Comparison of ENCODE assay signal across 26 mouse cellular contexts in genomic region chr10:96656176-96656575, GRCm38 (mm10). TPM values are rescaled to one million over a fixed set of nuclear protein-coding genes. Genes with fewer than 3 reads are reported as not detected.
DNase-seq lines count a peak whose midpoint lies in the region; ATAC-seq and TF ChIP-seq lines count a peak whose summit lies in the region.
"Had no signal": no experiment of that assay in that cellular context is flagged by ENCODE, and none has a peak within 500 bp of the region (broad histone marks: within the 10 kb centered on the region; RNA-seq: fewer than 3 reads in every experiment).

No protein-coding gene starts in this region.

- no peak overlapping the region for H3K27ac ChIP-seq in forebrain, embryonic 15.5 days (replicated peaks)
- H3K27ac ChIP-seq in midbrain, postnatal 0 days (ENCODE audit: low read depth, low read length) = no peak overlapping the region
- H3K27ac ChIP-seq: embryonic facial prominence, embryonic 15.5 days; forebrain, embryonic 10.5 days; hindbrain, embryonic 10.5 days; hindbrain, postnatal 0 days; limb, embryonic 12.5 days; liver, embryonic 13.5 days; stomach, postnatal 0 days had no signal

- no peak overlapping the region for H3K4me3 ChIP-seq in forebrain, embryonic 15.5 days
- H3K4me3 ChIP-seq in midbrain, postnatal 0 days (ENCODE audit: low read depth, low read length) = no peak overlapping the region
- H3K4me3 ChIP-seq: embryonic facial prominence, embryonic 15.5 days; forebrain, embryonic 10.5 days; hindbrain, embryonic 10.5 days; limb, embryonic 12.5 days; liver, embryonic 13.5 days; megakaryocyte, embryonic 14.5 days had no signal

- H3K4me2 ChIP-seq in forebrain, embryonic 15.5 days (replicated peaks) = no peak overlapping the region
- no peak overlapping the region for H3K4me2 ChIP-seq in midbrain, postnatal 0 days (ENCODE audit: low read depth, low read length, poor library complexity, severe bottlenecking)
- H3K4me2 ChIP-seq: embryonic facial prominence, embryonic 15.5 days; limb, embryonic 12.5 days; liver, embryonic 13.5 days had no signal

- 97% methylated on average over 3 of the region's 3 CpGs for WGBS in forebrain, embryonic 15.5 days
- 77% methylated on average over 3 of the region's 3 CpGs for WGBS in midbrain, postnatal 0 days

- peak; percentile 76 for ATAC-seq in CD4-positive, CD25-positive, alpha-beta regulatory T cell, adult 4 months
- peak; percentile 92 for ATAC-seq in granulocyte monocyte progenitor cell, adult 5-6 weeks (replicated peaks; ENCODE audit: poor library complexity, severe bottlenecking)
- no peak for ATAC-seq in forebrain, embryonic 15.5 days (replicated peaks)
- no peak for ATAC-seq in midbrain, postnatal 0 days (ENCODE audit: low FRiP score)
- ATAC-seq: hindbrain, postnatal 0 days; midbrain, embryonic 16.5 days had no signal

- H3K4me1 ChIP-seq in forebrain, embryonic 15.5 days = peaks cover 10% of the 10 kb centered on the region
- no peaks in the 10 kb centered on the region for H3K4me1 ChIP-seq in midbrain, postnatal 0 days (ENCODE audit: insufficient read depth, low read length)
- H3K4me1 ChIP-seq: liver, embryonic 13.5 days; megakaryocyte, embryonic 14.5 days had no signal

- H3K9me3 ChIP-seq in forebrain, embryonic 15.5 days = no peaks in the 10 kb centered on the region
- H3K9me3 ChIP-seq in midbrain, postnatal 0 days (ENCODE audit: low read length) = no peaks in the 10 kb centered on the region
- H3K9me3 ChIP-seq: embryonic facial prominence, embryonic 15.5 days; forebrain, embryonic 10.5 days; hindbrain, embryonic 10.5 days; limb, embryonic 12.5 days; liver, embryonic 13.5 days; megakaryocyte, embryonic 14.5 days had no signal

- DNase-seq in 3T3-L1 (ENCODE audit: low read depth, low spot score) = peak; percentile 70
- DNase-seq in lung, postnatal 25 days (ENCODE audit: low spot score) = peak; percentile 21
- no peak for DNase-seq in spleen, postnatal 10 days (ENCODE audit: low spot score in 2 of 2)
- DNase-seq in c-Kit-positive CD71-positive TER-119-positive erythroid progenitor cells, embryonic 14.5 days (ENCODE audit: low spot score) = no peak
- no peak for DNase-seq in midbrain, postnatal 0 days (ENCODE audit: low spot score)
- DNase-seq: adrenal gland, postnatal 36 days; cerebellum, adult 18-20 months; cerebellum, postnatal 25 days; gastrocnemius, postnatal 14 days; kidney, adult 9 months; kidney, postnatal 4 days; layer of hippocampus, adult 9-11 months; liver, embryonic 13.5 days; retina, postnatal 1 day had no signal

- no peak overlapping the region for H3K9ac ChIP-seq in forebrain, embryonic 15.5 days (replicated peaks)
- no peak overlapping the region for H3K9ac ChIP-seq in midbrain, postnatal 0 days (replicated peaks; ENCODE audit: low read length, poor library complexity, severe bottlenecking)
- H3K9ac ChIP-seq: embryonic facial prominence, embryonic 15.5 days; limb, embryonic 12.5 days; liver, embryonic 13.5 days had no signal

- no peak for TF ChIP-seq CTCF in midbrain, postnatal 0 days (IDR thresholded peaks at IDR 0.05)

- H3K27me3 ChIP-seq in forebrain, embryonic 15.5 days = no peaks in the 10 kb centered on the region
- H3K27me3 ChIP-seq in midbrain, postnatal 0 days (ENCODE audit: insufficient read depth, low read length) = no peaks in the 10 kb centered on the region
- H3K27me3 ChIP-seq: embryonic facial prominence, embryonic 15.5 days; limb, embryonic 12.5 days; liver, embryonic 13.5 days had no signal

- H3K36me3 ChIP-seq in forebrain, embryonic 15.5 days = no peaks in the 10 kb centered on the region
- H3K36me3 ChIP-seq in midbrain, postnatal 0 days (ENCODE audit: insufficient read depth, low read length) = no peaks in the 10 kb centered on the region
- H3K36me3 ChIP-seq: embryonic facial prominence, embryonic 15.5 days; forebrain, embryonic 10.5 days; G1E; hindbrain, embryonic 10.5 days; limb, embryonic 12.5 days; liver, embryonic 13.5 days had no signal

RNA-seq across cellular contexts. Expression of gene Btg1, which starts 39.4 kb away (rescaled TPM):
- 100 to 1,000 TPM; 220 to 247 TPM for polyA plus RNA-seq in CD4-positive, CD25-positive, alpha-beta regulatory T cell, adult 4 months (2017; shearing (Covaris generic))
- 19.0 and 20.0 TPM in 2 replicates for total RNA-seq in granulocyte monocyte progenitor cell, adult 5-6 weeks (2014; fragmentation: Nextera tagmentation)
- 31.1 and 32.4 TPM in 2 replicates for total RNA-seq in granulocyte monocyte progenitor cell, adult 5-6 weeks (2017)
- 60.0 and 61.2 TPM in 2 replicates for polyA plus RNA-seq in forebrain, embryonic 15.5 days (2015; fragmentation: Nextera tagmentation; extraction: Ambion mirVana)
- total RNA-seq in midbrain, postnatal 0 days (2014; rRNA removed) = 15.2 and 21.3 TPM in 2 replicates
- 20.7 and 21.3 TPM in 2 replicates for polyA plus RNA-seq in midbrain, postnatal 0 days (2015; fragmentation: Nextera tagmentation; extraction: Ambion mirVana)

Comparison
In these comparisons a context has a peak if more than half of its experiments do, and no peak if none do; other contexts are left out.
1. DNase-seq: peak in 3T3-L1 (single experiment) and lung, postnatal 25 days (single experiment); none in spleen, postnatal 10 days (0 of 2), c-Kit-positive CD71-positive TER-119-positive erythroid progenitor cells, embryonic 14.5 days (single experiment) and midbrain, postnatal 0 days (single experiment).
2. ATAC-seq: peak in CD4-positive, CD25-positive, alpha-beta regulatory T cell, adult 4 months (single experiment) and granulocyte monocyte progenitor cell, adult 5-6 weeks (single experiment); none in forebrain, embryonic 15.5 days (single experiment) and midbrain, postnatal 0 days (single experiment).